Mouse (Mus musculus): ENCODE results near the gene Rffl.

The Rffl gene

GRCm38 (mm10) chr11:82764438-82764924 lies 106.5 kb downstream of the Rffl start:
- no peak for DNase-seq (ENCODE audit: low read depth, low spot score)

DNA sequence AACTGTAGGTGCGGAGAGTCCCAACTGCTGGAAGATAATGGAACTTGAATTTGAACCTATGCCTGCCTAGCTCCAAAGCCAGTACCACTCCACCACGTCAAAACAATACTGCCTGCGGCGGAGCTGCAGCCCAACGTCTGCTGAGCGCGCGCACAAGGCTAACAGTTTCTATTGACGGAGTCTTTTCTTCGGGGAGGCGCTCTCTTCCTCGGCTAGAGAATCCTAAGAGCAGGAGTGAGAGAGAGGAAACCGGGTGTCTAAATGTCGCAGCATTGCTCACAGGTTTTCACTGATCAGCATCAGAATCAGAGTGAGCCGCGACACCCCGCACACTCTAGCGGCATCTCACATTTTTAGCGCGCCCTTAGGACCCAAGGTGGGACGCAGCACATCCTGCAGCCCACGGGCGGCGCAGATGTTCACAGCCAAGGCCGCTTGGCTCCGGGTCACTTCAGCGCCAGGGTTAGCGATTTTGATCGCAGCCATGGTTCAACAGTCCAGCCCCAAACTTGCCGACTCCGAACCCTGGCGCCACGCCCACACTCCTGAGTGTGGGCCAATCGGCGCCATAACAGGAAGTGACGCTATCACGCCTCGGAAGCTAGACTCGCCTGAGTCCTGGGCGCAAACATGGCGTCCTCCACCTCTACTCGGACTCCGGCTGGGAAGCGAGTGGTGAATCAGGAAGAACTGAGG lies 107.1 kb downstream of the Rffl start, which contains the start of the genes Cct6b and Zfp830:
TSS of gene Cct6b (minus strand) at position 580 of the 696 bp plus-strand sequence.
TSS of gene Zfp830 (plus strand) at position 604 of the 696 bp plus-strand sequence.
- peak; percentile 98 for DNase-seq (ENCODE audit: low read depth, low spot score)

DNA sequence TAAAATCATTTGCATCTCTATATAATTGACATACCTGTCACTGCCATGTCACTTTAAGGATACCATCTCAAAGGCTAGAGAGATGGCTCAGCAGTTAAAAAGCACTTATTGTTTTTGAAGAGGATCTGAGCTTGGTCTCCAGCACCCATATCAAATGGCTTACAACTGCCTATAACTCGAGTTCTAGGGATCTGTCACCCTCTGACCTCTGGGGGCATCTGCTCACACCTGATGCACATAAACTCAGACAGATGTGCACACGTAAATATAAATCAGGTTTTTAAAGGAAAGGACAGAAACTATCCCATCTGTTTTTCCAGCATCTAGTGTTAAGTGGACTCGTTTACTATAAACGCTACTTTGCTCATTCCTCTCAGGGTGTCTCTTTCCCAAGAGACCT lies 107.7 kb downstream of the Rffl start:
- DNase-seq (ENCODE audit: low read depth, low spot score) = no peak

- peak; percentile 38 for DNase-seq (ENCODE audit: low read depth, low spot score)
Measured at GRCm38 (mm10) chr11:82762286-82762829, 108.7 kb downstream of the Rffl start.

- DNase-seq (ENCODE audit: low read depth, low spot score) = no peak
Measured at GRCm38 (mm10) chr11:82755919-82756318, 115.1 kb downstream of the Rffl start.
